Mouse (Mus musculus) Patski (cell line): Measurements from ENCODE around the gene Ankrd11. TPM values are rescaled to one million over a fixed set of nuclear protein-coding genes. Genes with fewer than 3 reads are reported as not detected.

ENCODE experiments used
- ATAC-seq: fragments of 100-300 bp; one replicate; pipeline ENCODE4 v1.8.0; 2021
- CTCF ChIA-PET: fragments of 350-600 bp; sonication (Branson Sonifier 250); formaldehyde crosslinking; loops from one replicate; lab custom pipeline; 2022; ENCODE audit warnings: inconsistent platforms; lab: Charles Lee
- POLR2A ChIA-PET: fragments of 350-600 bp; sonication (Branson Sonifier 250); formaldehyde crosslinking; loops from one replicate; lab custom pipeline; 2022; ENCODE audit warnings: antibody characterized with exemption, inconsistent platforms; lab: Charles Lee
- DNase-seq: peaks from one replicate; pipeline ENCODE4 v3.0.0-alpha.2; 2011; ENCODE audit warnings: low read depth, low spot score
- H3K27me3 ChIP-seq: fragments of 371-371 bp; one replicate; pipeline ENCODE4 v1.5.1; 2021
- CTCF ChIP-seq: fragments of 100-300 bp; IDR thresholded peaks from one replicate; pipeline ENCODE4 v1.5.1; 2021
- in situ Hi-C: fragments of 300-500 bp; cut with MboI; formaldehyde crosslinking; loops from 3 replicates; pipeline ENCODE4 v1.11.1; 2018; ENCODE audit warnings: low pct_unique_long_range_greater_than_20kb, mixed read lengths
- polyA plus RNA-seq: library from polyadenylated mRNA; unstranded; gene quantifications from one replicate; pipeline ENCODE4 v1.2.3, GENCODE M21; 2021

Ankrd11 gene
- polyA plus RNA-seq, 1 experiment from 2014 or later: 76.4 TPM

- ATAC-seq: no peak
- peaks cover 34% of the 10 kb centered on the region for H3K27me3 ChIP-seq
- TF ChIP-seq CTCF: no peak
- in situ Hi-C loops: no loop called here
- no peak for DNase-seq
- POLR2A ChIA-PET: interaction anchor here (0.9 kb wide), 1 partner anchor 12 kb away, joined by 3 read pairs; no protein-coding TSS in a partner anchor
- CTCF ChIA-PET: no interaction called here
Measured at GRCm38 (mm10) chr8:122856288-122856687, 185.8 kb downstream of the Ankrd11 start.

- POLR2A ChIA-PET: no interaction called here
- no peak for TF ChIP-seq CTCF
- DNase-seq (no peak), ATAC-seq (no peak)
- H3K27me3 ChIP-seq: peaks cover 39% of the 10 kb centered on the region
- in situ Hi-C loops: no loop called here
- CTCF ChIA-PET: no interaction called here
Measured at GRCm38 (mm10) chr8:122855123-122855522, 187.0 kb downstream of the Ankrd11 start.

GRCm38 (mm10) chr8:122854388-122854787 lies 187.7 kb downstream of the Ankrd11 start:
- POLR2A ChIA-PET: no interaction called here
- DNase-seq (no peak), ATAC-seq (no peak)
- peaks cover 39% of the 10 kb centered on the region for H3K27me3 ChIP-seq
- TF ChIP-seq CTCF: no peak
- CTCF ChIA-PET: no interaction called here
- in situ Hi-C loops: no loop called here

GRCm38 (mm10) chr8:122853340-122853771 lies 188.7 kb downstream of the Ankrd11 start:
- POLR2A ChIA-PET: no interaction called here
- CTCF ChIA-PET: no interaction called here
- H3K27me3 ChIP-seq: peaks cover 47% of the 10 kb centered on the region
- TF ChIP-seq CTCF: no peak
- DNase-seq: no peak
- in situ Hi-C loops: no loop called here
- no peak for ATAC-seq

- POLR2A ChIA-PET: no interaction called here
- in situ Hi-C loops: no loop called here
- H3K27me3 ChIP-seq: peaks cover 42% of the 10 kb centered on the region
- DNase-seq (no peak), ATAC-seq (no peak)
- TF ChIP-seq CTCF: no peak
- CTCF ChIA-PET: no interaction called here
Measured at GRCm38 (mm10) chr8:122852546-122852905, 189.6 kb downstream of the Ankrd11 start.

GRCm38 (mm10) chr8:122851692-122852545 lies 190.2 kb downstream of the Ankrd11 start:
- no peak for TF ChIP-seq CTCF
- ChIA-PET CTCF (no interaction called here), POLR2A (interaction anchor here (0.5 kb wide), 1 partner anchor 126 kb away, joined by 4 read pairs; no protein-coding TSS in a partner anchor)
- no peak for ATAC-seq
- no peak for DNase-seq
- peaks cover 42% of the 10 kb centered on the region for H3K27me3 ChIP-seq
- in situ Hi-C loops: no loop called here

GRCm38 (mm10) chr8:122850641-122851240 lies 191.3 kb downstream of the Ankrd11 start:
- DNase-seq (no peak), ATAC-seq (no peak)
- CTCF ChIA-PET: interaction anchor here (0.5 kb wide), 1 partner anchor 8 kb away, joined by 3 read pairs; no protein-coding TSS in a partner anchor
- TF ChIP-seq CTCF: no peak
- POLR2A ChIA-PET: no interaction called here
- H3K27me3 ChIP-seq: peaks cover 42% of the 10 kb centered on the region
- in situ Hi-C loops: no loop called here

- no peak for ATAC-seq
- no peak for TF ChIP-seq CTCF
- POLR2A ChIA-PET: no interaction called here
Measured at GRCm38 (mm10) chr8:122849152-122849910, 192.7 kb downstream of the Ankrd11 start.

GRCm38 (mm10) chr8:122847829-122848561 lies 194.1 kb downstream of the Ankrd11 start, which contains the start of gene Cdh15:
Cdh15 (plus strand) TSS chr8:122847966.
- no peak for ATAC-seq
- in situ Hi-C loops: no loop called here
- POLR2A ChIA-PET: no interaction called here
- peaks cover 35% of the 10 kb centered on the region for H3K27me3 ChIP-seq
- TF ChIP-seq CTCF: no peak
- DNase-seq: no peak
- CTCF ChIA-PET: no interaction called here

More at GRCm38 (mm10) chr8:122849152-122849910, 192.7 kb downstream of the Ankrd11 start:
- DNase-seq: no peak
- CTCF ChIA-PET: no interaction called here
- H3K27me3 ChIP-seq: peaks cover 46% of the 10 kb centered on the region
- in situ Hi-C loops: no loop called here

GRCm38 (mm10) chr8:122845662-122846061 lies 196.4 kb downstream of the Ankrd11 start:
- DNase-seq (no peak), ATAC-seq (no peak)
- ChIA-PET POLR2A (no interaction called here), CTCF (no interaction called here)
- peaks cover 28% of the 10 kb centered on the region for H3K27me3 ChIP-seq
- TF ChIP-seq CTCF: no peak
- in situ Hi-C loops: no loop called here
